Mouse (Mus musculus) macrophage (primary cell): ENCODE measurements around the gene Trp53i13. TPM values are rescaled to one million over a fixed set of nuclear protein-coding genes. Genes with fewer than 3 reads are reported as not detected.

Experiments used
- H3K27ac ChIP-seq: fragments of 350-480 bp; formaldehyde crosslinking; 2 replicates; pipeline ENCODE4 v1.9.0; 2021
- H3K36me3 ChIP-seq: fragments of 350-480 bp; formaldehyde crosslinking; 2 replicates; pipeline ENCODE4 v1.9.0; 2021; ENCODE audit errors: inconsistent target
- H3K4me3 ChIP-seq: fragments of 350-480 bp; formaldehyde crosslinking; 2 replicates; pipeline ENCODE4 v1.9.0; 2021; ENCODE audit errors: inconsistent target
- H3K79me2 ChIP-seq: fragments of 350-480 bp; formaldehyde crosslinking; 2 replicates; pipeline ENCODE4 v1.9.0; 2021; ENCODE audit errors: inconsistent target
- WGBS: methylation state at CpG from one replicate; pipeline ENCODE4 v1.1.7; 2026; ENCODE audit warnings: inconsistent platforms; ENCODE audit not compliant: missing documents; 5-methylcytosine and 5-hydroxymethylcytosine counted together
- polyA plus RNA-seq: library from polyadenylated mRNA; stranded (reverse); fragments of 250-400 nt; gene quantifications from 3 replicates; pipeline ENCODE4 v1.2.4, GENCODE M21; 2018; ENCODE audit warnings: inconsistent platforms

Gene Trp53i13
- polyA plus RNA-seq, 1 experiment from 2014 or later, result 1.8 TPM

DNA sequence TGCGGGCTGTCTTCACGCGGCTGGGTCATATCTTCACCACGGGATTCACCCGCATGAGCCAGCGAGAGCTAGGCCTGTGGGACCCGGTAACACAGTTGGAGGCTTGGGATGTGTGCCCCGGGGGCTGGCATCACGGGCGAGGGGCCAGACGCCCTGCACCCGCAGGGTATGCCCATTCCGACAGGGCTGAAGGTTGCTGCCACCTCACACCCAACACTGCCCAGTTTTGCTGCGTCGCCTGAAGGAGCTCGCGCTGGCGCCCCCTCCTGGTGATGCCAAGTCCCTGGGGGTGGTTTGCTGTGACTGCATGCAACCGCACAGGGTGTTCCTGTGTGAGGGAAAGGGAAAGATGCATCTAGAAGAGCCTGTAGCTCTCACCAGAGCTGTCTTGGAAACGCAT, 48.0 kb downstream of the Trp53i13 start:
- 22% methylated on average over 20 of the region's 20 CpGs for WGBS
- Histone ChIP-seq H3K27ac (no peak overlapping the region), H3K79me2 (no peaks in the 10 kb centered on the region), H3K36me3 (no peaks in the 10 kb centered on the region), H3K4me3 (no peak overlapping the region)

- no peak overlapping the region for H3K4me3 ChIP-seq
- H3K79me2 ChIP-seq, result no peaks in the 10 kb centered on the region
- H3K36me3 ChIP-seq, result no peaks in the 10 kb centered on the region
- no peak overlapping the region for H3K27ac ChIP-seq
- 4% methylated on average over 25 of the region's 25 CpGs for WGBS
Observed at GRCm38 (mm10) chr11:77467157-77467556, 48.6 kb downstream of the Trp53i13 start.

DNA sequence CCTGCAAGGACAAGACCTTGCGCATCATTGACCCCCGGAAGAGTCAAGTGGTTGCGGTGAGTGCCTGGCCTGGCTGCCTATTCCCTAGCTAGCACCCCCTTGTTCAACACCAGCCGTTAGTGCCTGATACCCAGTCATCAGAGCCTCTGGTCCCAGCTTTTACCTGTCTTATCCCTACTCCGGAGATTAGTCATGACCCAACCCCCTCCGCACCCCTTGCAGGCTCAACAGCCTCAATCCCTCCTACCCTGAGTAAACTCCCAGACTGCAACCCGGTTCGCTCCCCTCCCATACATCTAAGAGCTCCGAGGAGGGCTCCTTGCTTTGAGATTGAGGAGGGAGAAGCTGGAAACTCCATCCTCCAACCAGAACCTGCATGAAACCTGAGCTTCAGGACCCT, 49.2 kb downstream of the Trp53i13 start:
- Histone ChIP-seq H3K27ac (no peak overlapping the region), H3K79me2 (no peaks in the 10 kb centered on the region), H3K4me3 (no peak overlapping the region), H3K36me3 (no peaks in the 10 kb centered on the region)
- 65% methylated on average over 9 of the region's 9 CpGs for WGBS

- H3K4me3 ChIP-seq, result no peak overlapping the region
- H3K27ac ChIP-seq, result no peak overlapping the region
- H3K36me3 ChIP-seq, result no peaks in the 10 kb centered on the region
- H3K79me2 ChIP-seq, result no peaks in the 10 kb centered on the region
- WGBS, result 93% methylated on average over 3 of the region's 3 CpGs
Observed at GRCm38 (mm10) chr11:77465111-77465510, 50.7 kb downstream of the Trp53i13 start.

DNA sequence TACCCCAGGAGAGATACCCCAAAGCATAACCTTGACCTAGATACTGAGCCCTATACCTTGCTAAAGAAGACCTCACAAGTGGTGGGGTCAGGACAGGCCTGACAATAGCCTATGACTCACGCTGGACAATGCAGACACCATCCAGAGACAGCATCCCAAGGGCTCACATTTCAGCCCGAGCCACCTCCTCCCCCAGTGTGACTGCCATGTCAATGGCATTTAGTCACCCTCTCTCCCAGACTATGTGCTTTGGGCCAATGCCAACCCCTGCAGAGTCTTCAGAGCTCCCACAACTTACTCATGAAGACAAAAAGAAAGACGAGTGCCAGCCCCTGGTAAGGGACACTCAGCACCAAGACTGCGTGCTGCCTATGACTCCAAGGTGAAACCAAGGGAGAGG, 51.1 kb downstream of the Trp53i13 start:
- Histone ChIP-seq H3K36me3 (no peaks in the 10 kb centered on the region), H3K4me3 (no peak overlapping the region), H3K27ac (no peak overlapping the region), H3K79me2 (no peaks in the 10 kb centered on the region)
- 95% methylated on average over 4 of the region's 4 CpGs for WGBS

DNA sequence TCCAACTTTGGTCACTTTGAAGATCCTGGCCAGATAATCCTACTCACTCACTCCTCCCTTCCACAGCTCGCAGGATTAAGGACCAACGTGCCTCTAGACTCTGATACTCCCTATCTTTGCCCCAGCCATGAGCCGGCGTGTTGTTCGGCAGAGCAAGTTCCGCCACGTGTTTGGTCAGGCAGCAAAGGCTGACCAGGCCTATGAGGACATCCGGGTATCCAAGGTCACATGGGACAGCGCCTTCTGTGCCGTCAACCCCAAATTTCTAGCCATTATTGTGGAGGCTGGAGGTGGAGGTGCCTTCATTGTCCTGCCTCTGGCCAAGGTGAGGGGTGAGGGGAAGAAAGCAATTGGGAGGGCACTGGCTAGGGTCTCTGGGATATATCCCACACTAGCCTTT, 52.0 kb downstream of the Trp53i13 start:
- WGBS, result 90% methylated on average over 10 of the region's 10 CpGs
- no peaks in the 10 kb centered on the region for H3K36me3 ChIP-seq

DNA sequence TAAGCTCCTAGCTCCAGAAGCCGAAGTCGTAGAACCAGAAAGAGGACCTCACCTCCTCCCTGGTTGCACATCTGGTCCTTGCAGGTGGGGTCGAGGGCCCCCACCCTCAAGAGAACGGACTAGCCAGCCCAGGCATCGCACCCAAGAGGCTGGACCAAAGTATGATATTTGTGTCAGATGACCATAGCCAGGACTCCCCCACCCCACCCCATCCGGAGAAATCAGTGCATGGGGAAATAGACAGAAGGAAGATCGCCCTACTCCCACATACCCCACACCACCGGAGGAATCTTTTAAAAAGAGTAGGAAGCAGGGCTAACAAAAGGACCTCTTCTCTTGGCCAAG, 52.7 kb downstream of the Trp53i13 start:
- no peaks in the 10 kb centered on the region for H3K36me3 ChIP-seq
- no peak overlapping the region for H3K27ac ChIP-seq
- no peaks in the 10 kb centered on the region for H3K79me2 ChIP-seq
- WGBS, result 43% methylated on average over 8 of the region's 8 CpGs
- no peak overlapping the region for H3K4me3 ChIP-seq

More for the DNA sequence above, 52.0 kb downstream of the Trp53i13 start:
- Histone ChIP-seq H3K4me3 (no peak overlapping the region), H3K79me2 (no peaks in the 10 kb centered on the region), H3K27ac (no peak overlapping the region)

GRCm38 (mm10) chr11:77462283-77463100, 53.3 kb downstream of the Trp53i13 start, which contains the start of gene Coro6:
Coro6 (plus strand) TSS chr11:77462411.
- 2% methylated on average over 67 of the region's 73 CpGs for WGBS
- Histone ChIP-seq H3K4me3 (peak within 1 kb of the TSS; percentile 12; the same call in 1 of the 2 replicates), H3K79me2 (no peaks in the 10 kb centered on the region), H3K36me3 (no peaks in the 10 kb centered on the region), H3K27ac (no peak within 1 kb of the TSS)

DNA sequence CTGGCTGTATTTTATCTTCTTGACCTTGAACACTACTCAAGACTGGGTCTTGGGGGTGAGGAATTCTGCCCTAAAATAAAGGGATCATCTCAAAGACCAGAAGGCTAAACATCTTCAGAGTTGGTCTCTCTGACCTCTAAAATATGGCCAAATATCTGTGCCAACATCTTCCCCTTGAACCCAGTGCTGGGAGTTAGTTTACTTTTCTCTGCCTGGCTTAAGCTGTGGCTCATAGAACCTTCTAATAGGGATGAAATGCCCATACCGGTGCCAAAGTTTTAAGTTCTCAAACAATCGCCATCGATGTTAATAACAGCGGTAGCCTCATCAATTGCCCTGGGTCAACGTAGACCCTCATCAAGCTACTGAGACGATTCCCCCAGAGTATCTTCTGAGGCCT, 53.9 kb downstream of the Trp53i13 start:
- Histone ChIP-seq H3K4me3 (peak overlapping the region; percentile 12; the same call in 1 of the 2 replicates), H3K79me2 (no peaks in the 10 kb centered on the region), H3K27ac (no peak overlapping the region), H3K36me3 (no peaks in the 10 kb centered on the region)
- 11% methylated on average over 6 of the region's 6 CpGs for WGBS

Other genes with a start within 250 kb of the Trp53i13 start
- not detected in 3 replicates for gene Coro6, start 53.6 kb downstream of the Trp53i13 start, polyA plus RNA-seq
- 2.8 to 4.3 TPM (median 3.3 TPM) in 3 replicates for gene Ankrd13b, start 26.3 kb downstream of the Trp53i13 start, polyA plus RNA-seq
- gene Git1, start 22.4 kb downstream of the Trp53i13 start, polyA plus RNA-seq, result 23.8 to 28.2 TPM (median 25.3 TPM) in 3 replicates
- gene Abhd15, start 859 bp downstream of the Trp53i13 start, polyA plus RNA-seq, result 0.63 to 3.6 TPM (median 3.1 TPM) in 3 replicates
- not detected in 3 replicates for gene Gm10392, start 3.2 kb upstream of the Trp53i13 start, polyA plus RNA-seq
- 16.9 to 21.9 TPM (median 19.1 TPM) in 3 replicates for gene Taok1, start 91.8 kb upstream of the Trp53i13 start, polyA plus RNA-seq
- 22.9 to 25.7 TPM (median 24.8 TPM) in 3 replicates for gene Nufip2, start 170.2 kb upstream of the Trp53i13 start, polyA plus RNA-seq
- gene Cryba1, start 209.3 kb upstream of the Trp53i13 start, polyA plus RNA-seq, result not detected in 3 replicates
- 37.1 to 91.1 TPM (median 40.6 TPM) in 3 replicates for gene Myo18a, start 247.3 kb upstream of the Trp53i13 start, polyA plus RNA-seq